Mouse (Mus musculus) neural tube, embryonic 12.5 days (tissue): ENCODE data around the gene Prkab1. TPM values are rescaled to one million over a fixed set of nuclear protein-coding genes. Genes with fewer than 3 reads are reported as not detected.

Source experiments
- ATAC-seq: fragments of 200-750 bp; cut with Nextera tagmentation; 2 replicates; pipeline ENCODE4 v1.8.0; 2017; ENCODE audit warnings: low read depth, mild to moderate bottlenecking, moderate TSS enrichment, moderate library complexity; ENCODE audit not compliant: low FRiP score
- H3K27ac ChIP-seq: fragments of 300-500 bp; sonication (generic); 2 replicates; pipeline ENCODE4 v1.5.1; 2016
- H3K27me3 ChIP-seq: fragments of 300-500 bp; sonication (generic); replicated peaks from 2 replicates; pipeline ENCODE4 v1.6.1; 2016; ENCODE audit warnings: mild to moderate bottlenecking
- H3K36me3 ChIP-seq: fragments of 300-500 bp; sonication (generic); 2 replicates; pipeline ENCODE4 v1.6.1; 2016; ENCODE audit warnings: mild to moderate bottlenecking
- H3K4me1 ChIP-seq: fragments of 300-500 bp; sonication (generic); 2 replicates; pipeline ENCODE4 v1.6.1; 2016
- H3K4me2 ChIP-seq: fragments of 300-500 bp; sonication (generic); replicated peaks from 2 replicates; pipeline ENCODE4 v1.6.1; 2016; ENCODE audit warnings: mild to moderate bottlenecking
- H3K4me3 ChIP-seq: fragments of 300-500 bp; sonication (generic); 2 replicates; pipeline ENCODE4 v1.5.1; 2016
- H3K9ac ChIP-seq: fragments of 300-500 bp; sonication (generic); 2 replicates; pipeline ENCODE4 v1.6.1; 2016; ENCODE audit warnings: mild to moderate bottlenecking
- H3K9me3 ChIP-seq: fragments of 300-500 bp; sonication (generic); 2 replicates; pipeline ENCODE4 v1.6.1; 2016; ENCODE audit warnings: mild to moderate bottlenecking
- WGBS: fragments of 180-500 bp; shearing (Covaris S2); methylation state at CpG from one replicate; pipeline ENCODE4 v1.1.7; 2016; 5-methylcytosine and 5-hydroxymethylcytosine counted together
- polyA plus RNA-seq: library from polyadenylated mRNA; unstranded; fragments of >200 nt; fragmentation: Nextera tagmentation; extraction: Ambion mirVana; gene quantifications from 2 replicates; pipeline ENCODE4 v1.2.1, GENCODE M21; 2016

The Prkab1 gene
- polyA plus RNA-seq, 1 experiment from 2014 or later, result 62.2 TPM

GRCm38 (mm10) chr5:116003154-116003553 is 21.2 kb downstream of the Prkab1 start:
- ATAC-seq, result no peak
- H3K4me1 ChIP-seq, result 0 out of 2 replicates have a peak, but pooled peaks cover 3% of the 10 kb centered on the region
- 90% methylated on average over 8 of the region's 8 CpGs for WGBS
- no peak overlapping the region for H3K4me3 ChIP-seq
- H3K27me3 ChIP-seq, result no peaks in the 10 kb centered on the region
- peaks cover 12% of the 10 kb centered on the region; the same call in 1 of the 2 replicates for H3K36me3 ChIP-seq
- no peak overlapping the region for H3K9ac ChIP-seq
- H3K9me3 ChIP-seq, result no peaks in the 10 kb centered on the region
- H3K27ac ChIP-seq, result no peak overlapping the region
- H3K4me2 ChIP-seq, result no peak overlapping the region

GRCm38 (mm10) chr5:115997376-115997775 is 26.9 kb downstream of the Prkab1 start:
- peaks cover 40% of the 10 kb centered on the region for H3K36me3 ChIP-seq

GRCm38 (mm10) chr5:115994101-115994500 is 30.2 kb downstream of the Prkab1 start:
- Histone ChIP-seq H3K9me3 (peaks cover 16% of the 10 kb centered on the region; the same call in 1 of the 2 replicates), H3K27ac (no peak overlapping the region), H3K4me1 (no peaks in the 10 kb centered on the region), H3K36me3 (peaks cover 64% of the 10 kb centered on the region), H3K4me3 (no peak overlapping the region), H3K4me2 (no peak overlapping the region), H3K27me3 (no peaks in the 10 kb centered on the region), H3K9ac (no peak overlapping the region)
- ATAC-seq, result no peak
- WGBS, result 88% methylated on average over 15 of the region's 15 CpGs

More at GRCm38 (mm10) chr5:115997376-115997775, 26.9 kb downstream of the Prkab1 start:
- no peak overlapping the region for H3K4me3 ChIP-seq
- H3K9ac ChIP-seq, result no peak overlapping the region
- no peaks in the 10 kb centered on the region for H3K9me3 ChIP-seq
- H3K4me2 ChIP-seq, result no peak overlapping the region
- 81% methylated on average over 13 of the region's 13 CpGs for WGBS
- H3K4me1 ChIP-seq, result no peaks in the 10 kb centered on the region
- no peaks in the 10 kb centered on the region for H3K27me3 ChIP-seq
- no peak overlapping the region for H3K27ac ChIP-seq
- no peak for ATAC-seq

GRCm38 (mm10) chr5:115991717-115992116 is 32.6 kb downstream of the Prkab1 start:
- no peak overlapping the region for H3K27ac ChIP-seq
- H3K4me1 ChIP-seq, result no peaks in the 10 kb centered on the region
- H3K9ac ChIP-seq, result no peak overlapping the region
- H3K27me3 ChIP-seq, result no peaks in the 10 kb centered on the region
- H3K9me3 ChIP-seq, result peaks cover 16% of the 10 kb centered on the region; the same call in 1 of the 2 replicates
- no peak overlapping the region for H3K4me2 ChIP-seq
- WGBS, result 98% methylated on average over 11 of the region's 11 CpGs
- H3K4me3 ChIP-seq, result no peak overlapping the region
- H3K36me3 ChIP-seq, result peaks cover 75% of the 10 kb centered on the region
- ATAC-seq, result no peak

- 88% methylated on average over 12 of the region's 12 CpGs for WGBS
- Histone ChIP-seq H3K27me3 (no peaks in the 10 kb centered on the region), H3K4me3 (no peak overlapping the region), H3K4me1 (no peaks in the 10 kb centered on the region), H3K9ac (no peak overlapping the region), H3K4me2 (no peak overlapping the region), H3K36me3 (peaks cover 73% of the 10 kb centered on the region), H3K27ac (no peak overlapping the region), H3K9me3 (peaks cover 16% of the 10 kb centered on the region; the same call in 1 of the 2 replicates)
- ATAC-seq, result no peak
Observed at GRCm38 (mm10) chr5:115987284-115987683, 37.0 kb downstream of the Prkab1 start.

- peaks cover 66% of the 10 kb centered on the region for H3K36me3 ChIP-seq
- no peak overlapping the region for H3K9ac ChIP-seq
- WGBS, result 94% methylated on average over 11 of the region's 11 CpGs
- no peaks in the 10 kb centered on the region for H3K4me1 ChIP-seq
- no peaks in the 10 kb centered on the region for H3K27me3 ChIP-seq
- no peak for ATAC-seq
- no peak overlapping the region for H3K27ac ChIP-seq
- H3K4me3 ChIP-seq, result no peak overlapping the region
- H3K4me2 ChIP-seq, result no peak overlapping the region
- peaks cover under 1% of the 10 kb centered on the region; the same call in 1 of the 2 replicates for H3K9me3 ChIP-seq
Observed at GRCm38 (mm10) chr5:115985101-115985500, 39.2 kb downstream of the Prkab1 start.

GRCm38 (mm10) chr5:115984392-115984791 is 39.9 kb downstream of the Prkab1 start:
- no peak overlapping the region for H3K27ac ChIP-seq
- no peaks in the 10 kb centered on the region for H3K9me3 ChIP-seq
- 96% methylated on average over 6 of the region's 6 CpGs for WGBS
- H3K9ac ChIP-seq, result no peak overlapping the region
- ATAC-seq, result no peak
- no peak overlapping the region for H3K4me2 ChIP-seq
- no peaks in the 10 kb centered on the region for H3K27me3 ChIP-seq
- no peaks in the 10 kb centered on the region for H3K4me1 ChIP-seq
- H3K36me3 ChIP-seq, result peaks cover 63% of the 10 kb centered on the region
- H3K4me3 ChIP-seq, result no peak overlapping the region

- Histone ChIP-seq H3K27ac (no peak overlapping the region), H3K4me3 (no peak overlapping the region), H3K36me3 (peaks cover 51% of the 10 kb centered on the region), H3K4me2 (no peak overlapping the region), H3K9ac (no peak overlapping the region), H3K4me1 (no peaks in the 10 kb centered on the region), H3K27me3 (no peaks in the 10 kb centered on the region), H3K9me3 (no peaks in the 10 kb centered on the region)
- WGBS, result 75% methylated on average over 7 of the region's 7 CpGs
- ATAC-seq, result no peak
Observed at GRCm38 (mm10) chr5:115982671-115983373, 41.5 kb downstream of the Prkab1 start.

- no peak for ATAC-seq
- Histone ChIP-seq H3K4me1 (no peaks in the 10 kb centered on the region), H3K9me3 (no peaks in the 10 kb centered on the region), H3K27ac (no peak overlapping the region), H3K9ac (no peak overlapping the region), H3K27me3 (no peaks in the 10 kb centered on the region), H3K4me3 (no peak overlapping the region), H3K36me3 (peaks cover 30% of the 10 kb centered on the region), H3K4me2 (no peak overlapping the region)
- WGBS, result 89% methylated on average over 9 of the region's 9 CpGs
Observed at GRCm38 (mm10) chr5:115980537-115980936, 43.8 kb downstream of the Prkab1 start.

GRCm38 (mm10) chr5:115979134-115979696 is 45.1 kb downstream of the Prkab1 start:
- H3K4me2 ChIP-seq, result no peak overlapping the region
- H3K4me1 ChIP-seq, result no peaks in the 10 kb centered on the region
- no peaks in the 10 kb centered on the region for H3K9me3 ChIP-seq
- 52% methylated on average over 16 of the region's 16 CpGs for WGBS
- no peak overlapping the region for H3K9ac ChIP-seq
- no peak overlapping the region for H3K4me3 ChIP-seq
- no peak for ATAC-seq
- H3K36me3 ChIP-seq, result peaks cover 31% of the 10 kb centered on the region
- H3K27me3 ChIP-seq, result no peaks in the 10 kb centered on the region
- H3K27ac ChIP-seq, result no peak overlapping the region

GRCm38 (mm10) chr5:115978255-115978654 is 46.1 kb downstream of the Prkab1 start:
- no peaks in the 10 kb centered on the region for H3K4me1 ChIP-seq
- no peak for ATAC-seq
- peaks cover 38% of the 10 kb centered on the region for H3K36me3 ChIP-seq
- 81% methylated on average over 5 of the region's 5 CpGs for WGBS
- H3K4me3 ChIP-seq, result no peak overlapping the region
- no peak overlapping the region for H3K27ac ChIP-seq
- H3K9me3 ChIP-seq, result no peaks in the 10 kb centered on the region
- H3K4me2 ChIP-seq, result no peak overlapping the region
- H3K27me3 ChIP-seq, result no peaks in the 10 kb centered on the region
- no peak overlapping the region for H3K9ac ChIP-seq

GRCm38 (mm10) chr5:115977757-115978156 is 46.6 kb downstream of the Prkab1 start:
- no peaks in the 10 kb centered on the region for H3K4me1 ChIP-seq
- no peak overlapping the region for H3K27ac ChIP-seq
- peaks cover 38% of the 10 kb centered on the region for H3K36me3 ChIP-seq
- H3K9me3 ChIP-seq, result no peaks in the 10 kb centered on the region
- no peaks in the 10 kb centered on the region for H3K27me3 ChIP-seq
- H3K4me3 ChIP-seq, result no peak overlapping the region
- ATAC-seq, result no peak
- WGBS, result 86% methylated on average over 10 of the region's 10 CpGs
- no peak overlapping the region for H3K9ac ChIP-seq
- H3K4me2 ChIP-seq, result no peak overlapping the region
